Mouse (Mus musculus) midbrain, embryonic 10.5 days (tissue): ENCODE measurements around the gene Pcgf3. TPM values are rescaled to one million over a fixed set of nuclear protein-coding genes. Genes with fewer than 3 reads are reported as not detected.
A peak's percentile ranks its signal among the peaks of the same experiment; 100 is the strongest.

Experiments used
- DNase-seq: peaks from one replicate; pipeline ENCODE4 v3.0.0-alpha.2; 2017; ENCODE audit warnings: low spot score
- H3K27ac ChIP-seq: fragments of 300-500 bp; sonication (generic); replicated peaks from 2 replicates; pipeline ENCODE4 v1.5.1; 2016; ENCODE audit warnings: mild to moderate bottlenecking
- H3K27me3 ChIP-seq: fragments of 300-500 bp; sonication (generic); 2 replicates; pipeline ENCODE4 v1.6.1; 2016; ENCODE audit warnings: low read depth, mild to moderate bottlenecking; ENCODE audit not compliant: poor library complexity, severe bottlenecking
- H3K36me3 ChIP-seq: fragments of 300-500 bp; sonication (generic); 2 replicates; pipeline ENCODE4 v1.6.1; 2016; ENCODE audit warnings: mild to moderate bottlenecking, moderate library complexity
- H3K4me1 ChIP-seq: fragments of 300-500 bp; sonication (generic); 2 replicates; pipeline ENCODE4 v1.6.1; 2016
- H3K4me3 ChIP-seq: fragments of 300-500 bp; sonication (generic); 2 replicates; pipeline ENCODE4 v1.5.1; 2016; ENCODE audit warnings: mild to moderate bottlenecking, moderate library complexity
- H3K9me3 ChIP-seq: fragments of 300-500 bp; sonication (generic); replicated peaks from 2 replicates; pipeline ENCODE4 v1.6.1; 2016; ENCODE audit warnings: mild to moderate bottlenecking
- whole genome bisulfite sequencing: fragments of 180-500 bp; shearing (Covaris S2); methylation state at CpG from one replicate; pipeline ENCODE4 v1.1.7; 2016; 5-methylcytosine and 5-hydroxymethylcytosine counted together
- polyA plus RNA-seq: library from polyadenylated mRNA; unstranded; fragments of >200 nt; fragmentation: Nextera tagmentation; extraction: Ambion mirVana; gene quantifications from 2 replicates; pipeline ENCODE4 v1.2.1, GENCODE M21; 2016

Pcgf3 gene
- polyA plus RNA-seq = 21.2 and 27.8 TPM in 2 replicates

- 2% methylated on average over 52 of the region's 62 CpGs for WGBS
- Histone ChIP-seq H3K4me1 (peaks cover 32% of the 10 kb centered on the region), H3K27ac (peak within 1 kb of the TSS; percentile 99), H3K4me3 (peak within 1 kb of the TSS; percentile 86), H3K36me3 (peaks cover 6% of the 10 kb centered on the region; the same call in 1 of the 2 replicates), H3K27me3 (peaks cover 25% of the 10 kb centered on the region), H3K9me3 (no peaks in the 10 kb centered on the region)
- peak; percentile 97 for DNase-seq
Measured at GRCm38 (mm10) chr5:108461082-108462065, at the start of gene Pcgf3. Gene Pcgf3, plus strand, starts transcription at chr5:108461232.

GRCm38 (mm10) chr5:108414711-108415110 lies 46.3 kb upstream of the Pcgf3 start:
- WGBS = 83% methylated on average over 2 of the region's 2 CpGs
- Histone ChIP-seq H3K4me3 (no peak overlapping the region), H3K27ac (no peak overlapping the region), H3K4me1 (no peaks in the 10 kb centered on the region), H3K9me3 (no peaks in the 10 kb centered on the region), H3K27me3 (no peaks in the 10 kb centered on the region), H3K36me3 (no peaks in the 10 kb centered on the region)
- DNase-seq = no peak

- Histone ChIP-seq H3K36me3 (no peaks in the 10 kb centered on the region), H3K4me3 (no peak overlapping the region), H3K27me3 (no peaks in the 10 kb centered on the region), H3K9me3 (no peaks in the 10 kb centered on the region), H3K27ac (no peak overlapping the region), H3K4me1 (no peaks in the 10 kb centered on the region)
- WGBS = 82% methylated on average over 3 of the region's 3 CpGs
- no peak for DNase-seq
Measured at GRCm38 (mm10) chr5:108422741-108423140, 38.3 kb upstream of the Pcgf3 start.

- H3K4me3 ChIP-seq = no peak overlapping the region
- H3K27me3 ChIP-seq = no peaks in the 10 kb centered on the region
- WGBS = 89% methylated on average over 2 of the region's 2 CpGs
- no peaks in the 10 kb centered on the region for H3K36me3 ChIP-seq
- H3K9me3 ChIP-seq = no peaks in the 10 kb centered on the region
- DNase-seq = no peak
- H3K27ac ChIP-seq = no peak overlapping the region
- no peaks in the 10 kb centered on the region for H3K4me1 ChIP-seq
Measured at GRCm38 (mm10) chr5:108423427-108423826, 37.6 kb upstream of the Pcgf3 start.

- no peak overlapping the region for H3K27ac ChIP-seq
- no peaks in the 10 kb centered on the region for H3K4me1 ChIP-seq
- WGBS = 68% methylated on average over 1 of the region's 1 CpGs
- no peak overlapping the region for H3K4me3 ChIP-seq
- H3K36me3 ChIP-seq = peaks cover 27% of the 10 kb centered on the region
- H3K27me3 ChIP-seq = no peaks in the 10 kb centered on the region
- H3K9me3 ChIP-seq = no peaks in the 10 kb centered on the region
- peak; percentile 39 for DNase-seq
Measured at GRCm38 (mm10) chr5:108427186-108427585, 33.8 kb upstream of the Pcgf3 start.

GRCm38 (mm10) chr5:108431196-108431595 lies 29.8 kb upstream of the Pcgf3 start:
- WGBS = 89% methylated on average over 6 of the region's 6 CpGs

GRCm38 (mm10) chr5:108433804-108434587 lies 27.0 kb upstream of the Pcgf3 start, which contains the start of gene Atp5k:
Gene Atp5k, minus strand, starts transcription at chr5:108434448.
- Histone ChIP-seq H3K4me3 (peak within 1 kb of the TSS; percentile 88), H3K36me3 (peaks cover 35% of the 10 kb centered on the region), H3K27me3 (no peaks in the 10 kb centered on the region), H3K9me3 (no peaks in the 10 kb centered on the region), H3K4me1 (peaks cover 14% of the 10 kb centered on the region), H3K27ac (peak within 1 kb of the TSS; percentile 90)
- peak; percentile 91 for DNase-seq
- WGBS = 1% methylated on average over 42 of the region's 42 CpGs

More at GRCm38 (mm10) chr5:108431196-108431595, 29.8 kb upstream of the Pcgf3 start:
- Histone ChIP-seq H3K4me3 (no peak overlapping the region), H3K27me3 (no peaks in the 10 kb centered on the region), H3K4me1 (peaks cover 14% of the 10 kb centered on the region), H3K36me3 (peaks cover 35% of the 10 kb centered on the region), H3K9me3 (no peaks in the 10 kb centered on the region), H3K27ac (no peak overlapping the region)
- no peak for DNase-seq

GRCm38 (mm10) chr5:108436101-108436500 lies 24.9 kb upstream of the Pcgf3 start:
- Histone ChIP-seq H3K4me1 (peaks cover 14% of the 10 kb centered on the region), H3K4me3 (no peak overlapping the region), H3K27me3 (no peaks in the 10 kb centered on the region), H3K36me3 (peaks cover 19% of the 10 kb centered on the region), H3K27ac (no peak overlapping the region), H3K9me3 (no peaks in the 10 kb centered on the region)
- no peak for DNase-seq
- WGBS = 77% methylated on average over 2 of the region's 2 CpGs

- no peak overlapping the region for H3K4me3 ChIP-seq
- no peaks in the 10 kb centered on the region for H3K36me3 ChIP-seq
- peaks cover 17% of the 10 kb centered on the region for H3K4me1 ChIP-seq
- H3K9me3 ChIP-seq = no peaks in the 10 kb centered on the region
- no peak overlapping the region for H3K27ac ChIP-seq
- 90% methylated on average over 3 of the region's 3 CpGs for WGBS
- DNase-seq = no peak
- H3K27me3 ChIP-seq = peaks cover 34% of the 10 kb centered on the region
Measured at GRCm38 (mm10) chr5:108446973-108447372, 14.1 kb upstream of the Pcgf3 start.

GRCm38 (mm10) chr5:108447857-108448256 lies 13.2 kb upstream of the Pcgf3 start:
- DNase-seq = no peak
- WGBS = 88% methylated on average over 7 of the region's 7 CpGs
- peaks cover 17% of the 10 kb centered on the region for H3K4me1 ChIP-seq
- H3K27ac ChIP-seq = no peak overlapping the region
- no peaks in the 10 kb centered on the region for H3K36me3 ChIP-seq
- H3K4me3 ChIP-seq = no peak overlapping the region
- no peaks in the 10 kb centered on the region for H3K9me3 ChIP-seq
- peaks cover 34% of the 10 kb centered on the region for H3K27me3 ChIP-seq

GRCm38 (mm10) chr5:108448785-108449668 lies 12.0 kb upstream of the Pcgf3 start, which contains the start of gene Mfsd7a:
Gene Mfsd7a, minus strand, starts transcription at chr5:108448891.
- H3K9me3 ChIP-seq = no peaks in the 10 kb centered on the region
- no peak within 1 kb of the TSS; the same call in 1 of the 2 replicates for H3K27ac ChIP-seq
- H3K27me3 ChIP-seq = peaks cover 34% of the 10 kb centered on the region
- DNase-seq = peak; percentile 51
- H3K4me1 ChIP-seq = peaks cover 19% of the 10 kb centered on the region
- 13% methylated on average over 24 of the region's 24 CpGs for WGBS
- H3K36me3 ChIP-seq = no peaks in the 10 kb centered on the region
- peak within 1 kb of the TSS; percentile 51 for H3K4me3 ChIP-seq
